Mouse (Mus musculus): ENCODE results near the gene Spx.

GRCm38 (mm10) chr6:142394669-142395068, 18.6 kb upstream of the Spx start:
- TF ChIP-seq GATA1 (IDR thresholded peaks at IDR 0.05; ENCODE audit: low read length): no peak
- no peak for TF ChIP-seq TAL1 (IDR thresholded peaks at IDR 0.05; ENCODE audit: low read length)
